Mouse (Mus musculus) left cerebral cortex, postnatal 14 days (tissue): Measurements from ENCODE around the gene 2210016L21Rik. TPM values are rescaled to one million over a fixed set of nuclear protein-coding genes. Genes with fewer than 3 reads are reported as not detected.

Experiments used
- DNase-seq, 2 experiments: peaks; one replicate each; pipeline ENCODE4 v3.0.0; 2021 to 2022; ENCODE audit warnings: low spot score in 2 of 2, mixed read lengths in 1 of 2
- intact Hi-C: fragments of 180-260 bp; cut with DNase I; formaldehyde crosslinking; loops from one replicate; pipeline ENCODE4 v1.15.1; 2025
- total RNA-seq, 2 experiments: library from RNA; stranded (reverse); gene quantifications; 2 replicates each; pipeline ENCODE4 v1.2.3; 2021

2210016L21Rik gene
- total RNA-seq, 2 experiments from 2014 or later = 210 to 248 TPM

- intact Hi-C loops = loop anchor here (10.0 kb wide), 1 partner anchor 195 kb away; no protein-coding TSS in a partner anchor
- no peak for DNase-seq
These were observed 27.8 kb downstream of the 2210016L21Rik start for GRCm38 (mm10) chr5:114969609-114970215.

DNA sequence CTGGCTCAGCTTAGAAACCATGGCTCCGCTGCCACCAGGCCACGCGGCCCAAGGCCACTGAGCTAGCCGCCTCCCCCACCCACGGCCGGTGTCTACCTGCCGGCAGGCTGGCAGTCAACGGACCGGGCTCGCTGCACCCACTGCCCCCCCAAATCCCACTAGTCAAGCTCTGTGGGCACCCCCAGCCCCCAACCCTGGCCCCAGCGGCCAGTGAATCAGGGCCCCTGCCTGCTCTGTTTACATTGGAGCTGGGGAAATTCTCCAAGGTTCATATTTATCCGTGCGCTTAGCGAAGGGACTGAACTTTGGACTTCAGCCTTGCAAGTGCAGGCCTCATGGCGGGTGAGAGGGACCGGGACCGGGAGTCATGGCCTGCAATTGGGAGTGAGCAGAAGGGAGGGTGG lies 28.9 kb downstream of the 2210016L21Rik start, which contains the start of gene Hnf1a:
Gene Hnf1a (minus strand): TSS at position 271 of the 404 bp plus-strand sequence.
- no peak for DNase-seq
- intact Hi-C loops = loop anchor here (10.0 kb wide), 1 partner anchor 194 kb away; no protein-coding TSS in a partner anchor

DNA sequence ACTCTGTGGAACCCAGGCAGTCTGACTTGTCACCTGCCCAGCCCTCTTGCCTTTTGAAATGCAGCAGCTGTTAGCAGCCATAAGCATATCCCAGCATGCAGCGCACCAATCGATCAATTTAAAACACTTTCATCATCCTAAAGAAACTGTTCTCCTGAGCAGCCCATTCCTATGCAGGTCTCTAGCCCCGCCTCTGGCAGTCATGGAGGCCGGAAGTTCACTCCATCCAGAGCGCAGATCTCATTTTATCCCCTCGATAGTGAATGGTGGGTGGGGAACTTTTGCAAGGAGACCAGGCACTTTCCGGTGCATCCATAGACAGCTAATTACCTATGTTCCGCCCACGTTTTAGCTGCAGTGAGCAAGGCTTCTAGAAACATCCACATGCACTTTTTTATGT lies 30.2 kb downstream of the 2210016L21Rik start:
- DNase-seq = no peak
- intact Hi-C loops = loop anchor here (10.0 kb wide), 1 partner anchor 193 kb away; no protein-coding TSS in a partner anchor

- no peak for DNase-seq
- intact Hi-C loops = loop anchor here (10.0 kb wide), 1 partner anchor 192 kb away; no protein-coding TSS in a partner anchor
These were observed 31.2 kb downstream of the 2210016L21Rik start for GRCm38 (mm10) chr5:114973131-114973530.

DNA sequence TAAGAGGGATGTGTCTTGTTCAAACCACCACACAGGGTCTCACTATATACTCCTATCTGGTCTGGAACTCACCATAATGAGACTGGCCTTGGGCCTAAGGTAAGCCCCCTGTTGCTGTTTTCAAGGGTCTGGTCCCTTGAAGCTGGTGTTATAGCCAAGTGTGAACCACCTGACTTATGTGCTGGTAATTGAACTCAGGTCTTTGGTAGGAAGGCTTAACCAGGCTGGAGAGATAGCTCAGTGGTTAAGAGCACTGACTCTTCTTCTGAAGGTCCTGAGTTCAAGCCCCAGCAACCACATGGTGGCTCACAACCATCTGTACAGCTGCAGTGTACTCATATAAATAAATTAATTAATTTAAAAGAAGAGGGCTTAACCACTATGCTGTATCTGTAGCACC lies 35.0 kb downstream of the 2210016L21Rik start:
- no peak for DNase-seq
- intact Hi-C loops = loop anchor here (10.0 kb wide), 1 partner anchor 188 kb away; no protein-coding TSS in a partner anchor

DNA sequence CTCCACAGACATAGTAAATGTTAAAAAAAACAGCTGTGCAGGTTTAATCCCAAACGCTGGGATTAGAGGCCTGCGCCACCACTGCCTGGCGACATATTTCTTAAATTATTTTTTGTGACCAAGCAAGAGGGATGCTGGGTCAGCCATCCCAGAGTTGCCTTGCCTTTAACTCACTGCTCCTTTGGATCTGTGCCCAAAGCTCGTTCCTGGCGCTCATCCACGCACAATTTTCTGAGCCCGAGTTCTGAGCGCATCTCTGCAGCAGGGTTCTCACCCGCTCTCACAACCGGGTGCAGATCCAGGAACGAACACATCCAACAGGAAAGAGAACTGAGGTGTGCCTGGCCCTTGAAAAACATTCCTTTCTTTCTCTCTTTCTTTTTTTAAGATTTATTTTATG lies 36.5 kb downstream of the 2210016L21Rik start:
- intact Hi-C loops = loop anchor here (2.0 to 10.0 kb wide), 3 partner anchors 98 to 258 kb away; no protein-coding TSS in a partner anchor
- DNase-seq = peak; percentile 17 to 32

GRCm38 (mm10) chr5:114978888-114979249 lies 36.9 kb downstream of the 2210016L21Rik start:
- peak; percentile 31 to 40 for DNase-seq
- intact Hi-C loops = loop anchor here (2.0 to 10.0 kb wide), 3 partner anchors 98 to 258 kb away; no protein-coding TSS in a partner anchor

- DNase-seq = peak; percentile 80 to 82
- intact Hi-C loops = loop anchor here (2.0 to 10.0 kb wide), 3 partner anchors 97 to 257 kb away; no protein-coding TSS in a partner anchor
These were observed 37.5 kb downstream of the 2210016L21Rik start for GRCm38 (mm10) chr5:114979250-114980121.

- intact Hi-C loops = no loop called here
- no peak for DNase-seq
These were observed 38.3 kb downstream of the 2210016L21Rik start for GRCm38 (mm10) chr5:114980122-114980748.

DNA sequence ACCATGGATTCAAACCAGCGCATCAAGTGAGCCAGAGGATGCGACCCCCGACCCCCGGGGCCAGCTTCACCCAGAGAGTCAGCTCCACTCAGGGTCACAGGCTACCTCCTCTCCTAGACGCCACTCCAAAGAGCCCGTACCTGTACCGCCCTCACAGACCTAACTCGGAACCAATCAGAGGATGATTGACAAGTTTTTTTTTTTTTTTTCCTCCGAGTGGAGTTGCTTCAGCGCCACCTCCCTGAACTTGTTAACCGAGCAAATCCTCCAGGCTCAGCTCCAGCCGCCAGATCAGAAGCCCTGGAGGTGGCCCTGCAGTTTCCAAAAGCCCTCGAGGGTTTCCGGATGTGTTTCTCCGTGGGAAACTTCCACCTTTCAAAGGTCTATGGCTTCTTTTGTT lies 40.0 kb downstream of the 2210016L21Rik start:
- DNase-seq = no peak
- intact Hi-C loops = no loop called here

DNA sequence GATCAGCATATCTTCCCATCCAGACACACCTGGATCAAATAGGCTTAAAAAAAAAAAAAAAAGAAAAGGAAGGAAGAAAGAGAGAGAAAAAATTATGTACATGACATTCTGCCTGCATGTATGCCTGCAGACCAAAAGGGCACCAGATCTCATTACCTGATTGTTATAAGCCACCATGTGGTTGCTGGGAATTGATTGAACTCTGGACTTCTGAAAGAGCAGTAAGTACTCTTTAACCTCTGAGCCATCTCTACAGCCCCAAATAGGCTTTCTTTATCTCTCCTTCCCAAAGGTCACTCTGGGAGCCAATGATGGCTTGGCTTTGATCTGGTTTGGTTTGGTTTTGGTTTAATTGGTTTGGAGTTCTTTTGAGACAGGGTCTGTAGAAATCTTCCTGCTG lies 43.1 kb downstream of the 2210016L21Rik start:
- intact Hi-C loops = no loop called here
- no peak for DNase-seq

DNA sequence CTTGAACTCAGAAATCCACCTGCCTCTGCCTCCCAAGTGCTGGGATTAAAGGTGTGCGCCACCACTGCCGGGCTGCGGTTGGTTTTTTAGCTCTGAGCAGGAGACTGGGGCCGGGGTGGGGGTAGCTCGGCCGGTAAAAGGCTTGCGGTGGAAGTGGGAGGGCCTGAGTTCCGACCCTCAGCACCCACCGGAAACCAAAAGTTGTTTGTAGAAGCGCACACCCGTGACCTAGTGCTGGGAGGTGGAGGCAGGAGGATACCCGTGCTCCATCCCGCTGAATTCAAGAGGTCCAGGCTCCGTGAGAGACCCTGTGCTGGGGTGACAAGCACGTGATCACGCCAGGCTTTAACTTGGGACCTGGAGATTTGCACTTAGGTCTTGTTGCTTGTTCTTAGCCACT lies 54.5 kb downstream of the 2210016L21Rik start:
- intact Hi-C loops = no loop called here
- no peak for DNase-seq

GRCm38 (mm10) chr5:114997327-114997726 lies 55.4 kb downstream of the 2210016L21Rik start:
- DNase-seq = no peak
- intact Hi-C loops = no loop called here

Other genes starting within 250 kb of the 2210016L21Rik start
- gene Tchp, start 234.4 kb upstream of the 2210016L21Rik start, total RNA-seq = 10 to 100 TPM; 11.9 to 12.3 TPM
- 10 to 100 TPM; 33.6 to 34.8 TPM for gene Ankrd13a, start 167.5 kb upstream of the 2210016L21Rik start, total RNA-seq
- 10 to 100 TPM; 41.4 to 47.8 TPM for gene Git2, start 166.6 kb upstream of the 2210016L21Rik start, total RNA-seq
- gene 1500011B03Rik, start 118.7 kb upstream of the 2210016L21Rik start, total RNA-seq = 100 to 1,000 TPM; 170 to 179 TPM
- gene 4930519G04Rik, start 88.5 kb upstream of the 2210016L21Rik start, total RNA-seq = not detected
- gene Gm9936, start 83.5 kb upstream of the 2210016L21Rik start, total RNA-seq = 1 to 10 TPM; 1.0 to 1.5 TPM
- gene Oasl2, start 45.2 kb upstream of the 2210016L21Rik start, total RNA-seq = 1 to 10 TPM in 1 of 2 experiments, under 1 TPM in 1; 0.57 to 1.8 TPM
- not detected for gene Oasl1, start 18.9 kb upstream of the 2210016L21Rik start, total RNA-seq
- not detected for gene Hnf1a, start 28.9 kb downstream of the 2210016L21Rik start, total RNA-seq
- 100 to 1,000 TPM; 104 to 106 TPM for gene Sppl3, start 69.0 kb downstream of the 2210016L21Rik start, total RNA-seq
- not detected for gene Gm10401, start 156.1 kb downstream of the 2210016L21Rik start, total RNA-seq
- gene Acads, start 177.2 kb downstream of the 2210016L21Rik start, total RNA-seq = 1 to 10 TPM; 5.9 to 6.8 TPM
- gene Unc119b, start 192.8 kb downstream of the 2210016L21Rik start, total RNA-seq = 10 to 100 TPM; 23.4 to 28.1 TPM
- 10 to 100 TPM; 67.9 to 77.9 TPM for gene Mlec, start 216.0 kb downstream of the 2210016L21Rik start, total RNA-seq